Mouse (Mus musculus) spleen, adult 2 months (tissue): ENCODE measurements around the gene Apoc3.

Source experiments
- CTCF ChIP-seq: fragments of 200-500 bp; IDR thresholded peaks from 2 replicates; pipeline ENCODE4 v1.5.1; 2011; ENCODE audit warnings: mild to moderate bottlenecking, inconsistent platforms; ENCODE audit not compliant: insufficient read depth, insufficient read length, insufficient replicate concordance; ENCODE audit errors: extremely low read depth
- POLR2A ChIP-seq: fragments of 200-500 bp; IDR thresholded peaks from 2 replicates; pipeline ENCODE4 v1.6.1; 2011; ENCODE audit warnings: low read depth, low read length, inconsistent platforms

DNA sequence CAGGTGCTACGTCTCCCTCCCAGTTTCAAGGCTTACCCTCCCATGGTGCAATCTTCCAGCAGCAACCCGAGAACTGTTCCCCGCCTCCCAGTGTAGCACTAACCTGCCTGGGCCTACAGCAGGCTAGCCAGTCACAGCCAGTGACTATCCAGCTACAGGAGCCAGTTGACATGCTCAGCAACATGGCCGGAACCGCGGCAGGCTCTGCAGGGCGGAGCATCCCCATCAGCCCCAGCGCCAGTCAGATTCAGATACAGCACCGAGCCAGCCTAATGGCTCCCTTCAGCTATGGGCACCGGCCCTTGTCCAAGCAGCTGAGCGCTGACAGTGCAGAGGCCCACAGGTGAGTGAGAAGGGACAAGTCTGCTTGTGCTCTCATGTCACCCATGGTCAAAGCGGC is 25.0 kb downstream of the Apoc3 start:
- TF ChIP-seq POLR2A: no peak
- no peak for TF ChIP-seq CTCF
